Mouse (Mus musculus) fibroblast of lung, adult 2 months (primary cell): ENCODE data around the gene Stard13.

Experiments
- DNase-seq: peaks from one replicate; pipeline ENCODE4 v3.0.0-alpha.2; 2011; ENCODE audit warnings: low read depth

The Stard13 gene

GRCm38 (mm10) chr5:151056920-151057294 lies 176.7 kb downstream of the Stard13 start:
- DNase-seq: no peak

- no peak for DNase-seq
These were observed 177.2 kb downstream of the Stard13 start for GRCm38 (mm10) chr5:151056255-151056919.

GRCm38 (mm10) chr5:151055426-151056090 lies 178.1 kb downstream of the Stard13 start:
- no peak for DNase-seq

DNA sequence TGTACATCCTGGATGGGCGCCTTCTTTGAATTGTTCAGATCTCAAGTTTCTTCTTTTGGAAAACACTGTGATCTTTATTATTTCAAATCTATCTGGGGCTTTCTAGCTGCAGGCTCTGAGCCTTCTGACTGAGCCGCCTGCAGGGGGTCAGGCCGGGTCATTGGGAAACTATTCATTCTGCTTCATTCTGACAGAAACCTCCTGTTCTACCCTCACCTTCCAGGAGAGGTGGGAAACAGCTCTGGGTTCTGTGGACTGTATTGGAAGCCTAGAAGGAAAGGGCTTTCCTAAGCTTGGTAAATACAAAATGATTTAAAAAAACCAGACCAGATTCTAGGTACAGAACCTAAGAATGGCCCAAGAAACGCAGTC lies 178.9 kb downstream of the Stard13 start:
- no peak for DNase-seq

- DNase-seq: no peak
These were observed 179.4 kb downstream of the Stard13 start for GRCm38 (mm10) chr5:151054100-151054742.

- DNase-seq: no peak
These were observed 180.4 kb downstream of the Stard13 start for GRCm38 (mm10) chr5:151053190-151053589.

DNA sequence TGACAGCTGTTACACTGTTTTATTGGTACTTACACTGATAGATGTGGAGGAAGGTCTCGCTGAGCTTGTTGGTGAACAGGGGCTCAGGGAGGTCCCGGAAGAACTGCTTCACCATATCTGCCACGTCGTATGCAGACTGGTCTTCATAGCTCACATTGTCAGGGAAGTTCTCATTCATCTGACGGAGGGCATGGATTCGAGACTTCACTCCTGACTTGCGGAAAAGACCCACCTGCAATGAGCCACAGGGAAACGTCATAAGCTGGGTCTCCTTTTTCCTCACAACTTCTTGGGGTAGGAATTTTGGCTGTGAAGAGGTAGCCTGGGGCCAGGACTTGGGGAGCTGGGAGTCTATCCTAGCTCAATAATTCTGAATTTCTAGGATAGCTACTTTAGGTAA lies 181.3 kb downstream of the Stard13 start:
- no peak for DNase-seq

DNA sequence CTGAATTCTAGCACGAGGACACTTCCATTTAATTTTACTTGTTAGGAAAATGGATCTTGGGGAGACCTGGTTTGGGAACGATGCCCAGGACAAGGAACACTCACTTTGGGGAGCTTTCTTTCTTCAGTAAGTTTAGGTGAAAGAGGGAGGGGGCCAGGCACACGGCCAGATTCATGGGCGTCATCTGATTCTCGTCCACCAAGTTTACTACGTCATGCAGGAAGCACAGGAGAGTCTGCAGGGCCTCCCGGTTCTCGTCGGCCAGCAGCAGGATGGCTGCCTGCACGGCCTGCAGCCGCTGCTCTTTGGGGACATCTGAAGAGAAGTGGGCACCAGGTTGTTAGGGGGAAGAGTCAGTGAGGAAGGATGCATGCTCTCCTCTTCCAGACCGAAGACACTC lies 186.1 kb downstream of the Stard13 start:
- DNase-seq: no peak

DNA sequence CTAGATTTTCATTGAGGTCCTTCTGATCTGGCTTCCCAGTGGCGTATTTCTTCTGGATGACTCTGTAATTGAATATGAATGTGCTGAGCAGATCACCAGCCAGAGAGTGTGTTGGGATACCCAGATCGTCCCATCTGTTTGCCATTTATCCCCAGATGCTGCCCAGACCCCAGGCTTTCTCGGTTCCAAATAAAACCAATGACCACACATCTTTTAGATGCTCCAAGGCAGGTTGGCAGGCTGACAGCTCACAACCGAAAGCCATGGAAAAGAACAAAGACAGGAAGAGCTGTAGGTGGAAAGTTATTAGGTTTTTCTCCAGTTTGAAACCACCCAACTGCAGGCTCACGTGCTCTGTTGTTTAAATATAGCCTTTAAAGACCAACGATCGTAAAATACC lies 186.7 kb downstream of the Stard13 start:
- no peak for DNase-seq

DNA sequence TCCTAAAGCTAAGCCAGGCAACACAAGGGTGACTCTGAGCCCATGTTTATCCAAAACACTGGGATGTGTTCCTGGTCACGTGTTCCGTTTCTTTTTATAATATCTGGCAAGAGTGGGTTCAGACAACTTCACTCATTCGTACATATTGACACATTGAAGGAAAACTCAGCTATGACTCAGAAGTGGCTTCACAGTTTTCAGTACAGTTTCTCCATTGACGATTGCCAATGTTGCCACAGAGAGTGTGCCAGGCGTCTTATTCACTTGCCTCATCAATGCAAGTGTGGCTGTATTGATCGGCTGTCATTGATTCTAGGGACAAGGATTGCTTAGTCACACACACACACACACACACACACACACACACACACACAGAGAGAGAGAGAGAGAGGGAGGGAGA lies 187.5 kb downstream of the Stard13 start:
- DNase-seq: no peak

GRCm38 (mm10) chr5:151042911-151043310 lies 190.7 kb downstream of the Stard13 start:
- DNase-seq: no peak

DNA sequence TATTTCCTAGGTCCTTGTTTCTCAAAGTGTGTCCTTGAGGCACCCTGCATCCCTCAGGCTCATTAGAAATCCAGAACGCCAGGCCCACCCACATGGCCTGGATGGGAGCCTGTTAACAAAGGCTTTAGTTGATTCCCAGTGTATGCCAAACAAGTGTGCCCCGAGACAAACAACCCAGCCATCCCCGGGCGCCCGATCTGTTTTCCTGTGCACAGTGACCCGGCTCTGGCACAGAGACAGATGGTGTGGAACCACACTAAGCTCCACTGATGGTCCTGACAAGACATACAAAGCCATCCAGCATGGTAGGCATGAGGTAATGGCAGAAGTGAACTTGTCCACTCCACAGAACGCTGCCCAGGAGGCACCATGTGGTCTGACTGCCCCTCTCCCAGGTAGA lies 195.8 kb downstream of the Stard13 start:
- DNase-seq: no peak

DNA sequence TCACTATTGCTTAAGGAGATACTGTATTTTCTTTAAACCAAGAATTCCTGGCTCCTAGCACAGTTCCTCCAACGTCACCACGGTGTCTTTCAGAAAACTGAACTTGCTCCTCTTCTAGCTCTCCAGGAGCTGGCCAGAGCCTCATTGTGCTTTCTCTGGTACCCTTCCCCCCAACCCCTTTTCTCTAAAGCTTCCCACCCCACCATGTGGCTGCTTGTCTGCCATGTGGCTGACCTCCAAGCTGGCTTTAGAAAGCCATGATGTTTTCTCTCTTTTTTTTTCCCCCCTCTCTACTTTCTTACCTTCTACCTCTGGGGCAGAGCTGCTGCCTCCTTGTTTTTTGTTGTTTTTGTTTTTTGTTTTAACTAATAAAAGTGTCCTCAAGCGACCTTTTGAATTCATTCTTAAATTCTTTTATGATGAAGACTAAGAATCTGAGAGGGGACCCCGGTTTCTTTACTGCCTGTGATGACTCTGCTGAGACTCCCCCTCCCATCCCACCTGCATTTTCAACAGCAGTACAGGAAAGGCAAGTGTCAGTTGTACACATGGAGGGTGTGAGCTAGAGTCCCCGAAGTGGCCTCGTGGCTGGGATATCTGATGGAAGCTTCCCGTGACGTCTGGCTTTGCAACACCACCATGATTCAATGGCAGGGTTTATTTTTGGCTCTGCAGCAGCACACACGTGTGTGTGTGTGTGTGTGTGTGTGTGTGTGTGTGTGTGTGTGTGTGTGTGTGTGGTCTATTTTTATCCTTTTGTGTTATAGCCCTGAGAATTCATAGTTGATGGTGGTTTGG lies 198.7 kb downstream of the Stard13 start:
- DNase-seq: no peak

DNA sequence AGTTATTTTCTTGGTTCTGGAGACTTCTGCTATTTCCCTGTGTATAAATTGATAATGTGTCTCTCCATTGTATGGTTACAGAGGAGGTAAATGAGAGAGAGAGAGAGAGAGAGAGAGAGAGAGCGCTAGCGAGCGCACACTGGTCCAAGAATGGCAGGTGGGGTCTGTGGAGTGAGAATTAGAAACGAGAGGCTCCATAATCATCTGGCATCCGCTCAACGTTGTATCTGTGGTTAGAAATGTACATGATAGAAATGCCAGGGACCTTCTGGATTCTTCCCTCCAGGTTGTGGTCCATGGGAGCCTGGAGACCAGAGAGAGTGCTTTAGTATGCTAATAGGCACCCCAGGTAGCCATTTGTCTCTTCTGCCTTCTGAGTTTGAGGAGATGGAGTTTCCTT lies 204.7 kb downstream of the Stard13 start:
- no peak for DNase-seq

DNA sequence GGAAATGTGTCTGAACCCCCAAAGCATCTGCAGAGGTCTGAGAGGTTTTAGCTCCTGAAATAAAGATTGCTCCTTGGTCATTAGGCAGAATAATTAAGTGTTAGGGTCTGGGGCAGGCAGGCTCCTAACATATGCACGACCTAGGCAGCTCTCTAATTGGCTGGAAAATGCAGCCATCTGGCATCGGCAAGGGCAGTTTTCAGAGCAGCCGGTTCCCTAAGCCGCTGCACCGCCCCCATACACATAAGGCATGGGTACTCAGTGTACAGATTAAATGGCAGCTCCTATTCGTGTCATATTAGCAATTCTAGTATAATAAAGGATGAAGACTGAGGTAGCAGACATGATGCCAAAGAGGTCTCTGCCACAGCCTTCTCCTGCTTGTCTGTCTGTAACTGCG lies 206.5 kb downstream of the Stard13 start:
- no peak for DNase-seq

DNA sequence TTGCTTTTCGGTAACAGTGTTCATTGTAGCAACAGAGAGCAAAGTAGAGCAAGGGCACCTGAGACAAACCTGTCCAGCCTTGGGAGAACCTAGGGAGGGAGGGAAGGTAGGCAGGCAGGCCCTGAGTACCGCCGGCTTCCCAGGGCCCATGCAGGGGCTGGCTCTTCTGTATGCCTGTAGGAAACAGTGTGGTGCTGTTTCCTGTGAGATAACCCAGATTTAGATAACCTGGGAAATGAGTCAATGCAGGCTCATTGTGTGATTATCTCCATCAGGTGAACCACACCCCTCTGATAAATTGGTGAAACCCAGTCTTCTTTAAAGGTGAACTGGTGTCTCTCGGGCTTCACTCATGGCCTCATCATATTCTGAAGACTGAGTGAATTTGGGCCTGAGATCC lies 207.6 kb downstream of the Stard13 start:
- no peak for DNase-seq

DNA sequence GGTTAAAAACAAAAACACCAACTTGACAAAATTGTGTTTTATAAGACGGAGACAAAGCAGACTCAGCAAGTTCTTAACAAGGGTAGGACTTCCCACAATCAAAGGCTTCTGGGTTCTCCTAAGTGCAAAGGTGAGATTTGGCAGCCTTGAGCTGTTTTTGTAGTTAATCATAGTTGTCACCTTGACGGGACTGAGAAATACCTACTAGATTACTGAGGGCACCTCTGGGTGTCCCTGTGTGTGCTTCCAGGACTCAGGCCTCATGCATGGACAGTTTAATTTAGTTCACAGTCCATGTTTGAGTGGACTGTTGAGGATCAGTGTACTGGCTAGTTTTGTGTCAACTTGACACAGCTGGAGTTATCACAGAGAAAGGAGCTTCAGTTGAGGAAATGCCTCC lies 209.2 kb downstream of the Stard13 start:
- no peak for DNase-seq

- DNase-seq: no peak
These were observed 210.2 kb downstream of the Stard13 start for GRCm38 (mm10) chr5:151023461-151023860.

GRCm38 (mm10) chr5:151022939-151023338 lies 210.7 kb downstream of the Stard13 start:
- no peak for DNase-seq

GRCm38 (mm10) chr5:151022026-151022425 lies 211.6 kb downstream of the Stard13 start:
- no peak for DNase-seq

DNA sequence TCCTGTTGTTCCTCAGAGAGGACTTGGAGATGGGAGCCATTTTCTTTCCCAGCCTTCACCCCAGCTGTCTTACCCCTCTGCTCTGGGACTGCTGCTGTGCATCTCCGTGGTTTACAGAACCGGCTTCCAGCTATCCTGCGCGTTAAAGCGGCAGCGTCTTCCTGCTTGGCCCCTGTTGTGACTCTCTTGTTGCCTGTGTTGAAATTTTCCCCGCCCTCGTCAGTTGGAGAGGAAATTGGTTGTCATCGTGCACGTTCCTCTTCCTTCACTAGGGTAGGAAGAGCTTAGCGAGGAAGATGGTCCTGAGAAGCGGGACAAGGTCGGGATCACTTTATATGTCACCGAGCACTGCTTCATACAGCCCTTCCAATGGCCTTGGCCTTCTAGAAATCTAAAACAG lies 212.8 kb downstream of the Stard13 start:
- no peak for DNase-seq

DNA sequence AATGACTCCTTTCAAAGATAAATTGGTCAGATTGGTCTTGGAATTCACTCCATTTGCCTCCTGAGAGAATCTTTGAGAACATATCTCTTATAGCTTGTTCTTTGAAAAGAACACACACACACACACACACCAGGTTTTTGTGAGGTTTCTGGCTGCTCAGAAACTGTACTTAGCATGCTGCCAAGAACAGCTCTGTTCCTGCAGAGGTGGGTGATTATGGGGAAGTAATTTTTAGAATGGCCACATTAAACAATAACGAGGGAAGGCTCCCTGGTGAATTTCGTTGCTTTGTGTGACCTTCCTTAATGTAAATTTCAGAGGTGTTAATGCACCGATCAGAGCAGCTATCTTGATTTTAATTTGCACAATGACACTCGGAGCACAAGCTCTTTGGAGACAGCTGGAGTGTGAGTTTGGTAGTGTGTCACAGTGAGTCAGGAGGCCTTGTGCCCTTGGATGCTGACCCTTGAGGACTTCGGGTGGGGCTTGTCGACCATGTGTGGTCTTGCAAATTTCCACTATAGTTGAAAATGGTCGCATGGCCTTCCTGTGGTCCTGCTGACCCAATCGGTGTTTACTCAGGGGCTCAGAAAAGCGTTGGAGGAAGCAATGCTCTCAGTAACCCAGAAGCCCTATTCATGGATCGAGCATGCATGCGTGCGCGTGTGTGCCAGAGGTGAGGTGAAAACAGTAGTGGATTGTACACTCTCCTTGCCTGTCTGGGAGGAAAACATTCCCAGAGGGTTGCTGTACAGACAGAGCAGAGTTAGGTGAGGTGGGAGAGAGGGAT lies 213.4 kb downstream of the Stard13 start:
- DNase-seq: no peak
